Mouse (Mus musculus): Measurements from ENCODE around the gene Stk32c.

GRCm38 (mm10) chr7:139221856-139222255 is 8.7 kb upstream of the Stk32c start:
- no peak for TF ChIP-seq POLR2A (IDR thresholded peaks at IDR 0.05; ENCODE audit: borderline replicate concordance, insufficient read depth, low read length)
- no peak for TF ChIP-seq CTCF (IDR thresholded peaks at IDR 0.05; ENCODE audit: borderline replicate concordance, insufficient read depth, low read depth, low read length)
